Mouse (Mus musculus) liver, embryonic 14.5 days (tissue): ENCODE results near the gene Kbtbd7. TPM values are rescaled to one million over a fixed set of nuclear protein-coding genes. Genes with fewer than 3 reads are reported as not detected.

Experiments used
- ATAC-seq: fragments of 200-750 bp; cut with Nextera tagmentation; 2 replicates; pipeline ENCODE4 v1.8.0; 2017; ENCODE audit warnings: moderate number of reproducible peaks, mild to moderate bottlenecking, moderate library complexity; ENCODE audit not compliant: insufficient read depth
- DNase-seq, 3 experiments: peaks; one replicate each; pipeline ENCODE4 v3.0.0-alpha.2; 2012 to 2013; ENCODE audit warnings: low read depth in 3 of 3, low spot score in 3 of 3
- H3K27ac ChIP-seq: fragments of 300-500 bp; sonication (generic); 2 replicates; pipeline ENCODE4 v1.5.1; 2014; ENCODE audit warnings: moderate library complexity, mild to moderate bottlenecking, control low read depth, inconsistent platforms
- H3K27me3 ChIP-seq: fragments of 300-500 bp; sonication (generic); 2 replicates; pipeline ENCODE4 v1.6.1; 2014; ENCODE audit warnings: mild to moderate bottlenecking, low read length, moderate library complexity; ENCODE audit not compliant: control insufficient read depth, insufficient read depth
- H3K36me3 ChIP-seq: fragments of 300-500 bp; sonication (generic); replicated peaks from 2 replicates; pipeline ENCODE4 v1.6.1; 2014; ENCODE audit warnings: low read depth; ENCODE audit not compliant: control insufficient read depth, insufficient read depth
- H3K4me1 ChIP-seq, 2 experiments: fragments of 200-500 bp in 1 of 2; fragments of 300-500 bp in 1 of 2; sonication (generic) in 1 of 2; replicated peaks; 2 replicates each; pipeline ENCODE4 v1.6.1; 2012 to 2014; ENCODE audit warnings: antibody characterized with exemption in 1 of 2, inconsistent platforms in 1 of 2, low read length in 1 of 2; ENCODE audit not compliant: control insufficient read depth in 2 of 2, insufficient read depth in 2 of 2
- H3K4me2 ChIP-seq: fragments of 300-500 bp; sonication (generic); 2 replicates; pipeline ENCODE4 v1.6.1; 2014; ENCODE audit warnings: low read depth, mild to moderate bottlenecking, control low read depth, moderate library complexity
- H3K4me3 ChIP-seq, 2 experiments: fragments of 200-500 bp in 1 of 2; fragments of 300-500 bp in 1 of 2; sonication (generic) in 1 of 2; 2 replicates each; pipeline ENCODE4 v1.5.1; 2012 to 2014; ENCODE audit warnings: low read depth in 2 of 2, low read length in 2 of 2, mild to moderate bottlenecking in 2 of 2, control low read depth in 1 of 2, inconsistent platforms in 1 of 2, moderate library complexity in 1 of 2; ENCODE audit not compliant: insufficient read depth in 1 of 2
- H3K9ac ChIP-seq: fragments of 300-500 bp; sonication (generic); replicated peaks from 2 replicates; pipeline ENCODE4 v1.6.1; 2014; ENCODE audit warnings: mild to moderate bottlenecking, control low read depth, moderate library complexity
- H3K9me3 ChIP-seq: fragments of 300-500 bp; sonication (generic); 2 replicates; pipeline ENCODE4 v1.6.1; 2016; ENCODE audit warnings: low read length, mixed read lengths; ENCODE audit not compliant: control insufficient read depth
- CTCF ChIP-seq: IDR thresholded peaks from 2 replicates; pipeline ENCODE4 v1.5.1; 2016; ENCODE audit warnings: antibody characterized with exemption, low read depth, control low read depth
- EP300 ChIP-seq: IDR thresholded peaks from 2 replicates; pipeline ENCODE4 v1.6.1; 2016; ENCODE audit warnings: antibody characterized with exemption, low read depth
- WGBS: fragments of 180-500 bp; shearing (Covaris S2); extraction: QIAGEN DNeasy Blood & Tissue Kit; methylation state at CpG from one replicate; pipeline ENCODE4 v1.1.7; 2014; ENCODE audit not compliant: insufficient replicate concordance; 5-methylcytosine and 5-hydroxymethylcytosine counted together
- polyA plus RNA-seq, 2 experiments: library from polyadenylated mRNA; depleted of rRNA in 1 of 2; stranded (reverse) in 1 of 2; unstranded in 1 of 2; fragments of >200 nt; fragmentation: Nextera tagmentation in 1 of 2; extraction: Ambion mirVana in 1 of 2; gene quantifications; 2 replicates each; pipeline versions ENCODE4 v1.2.1 to v1.2.3; 2012 to 2014

The Kbtbd7 gene
- 1.8 and 2.2 TPM in 2 replicates for polyA plus RNA-seq (2012; rRNA removed)
- polyA plus RNA-seq (2014; fragmentation: Nextera tagmentation; extraction: Ambion mirVana) = 3.9 and 4.3 TPM in 2 replicates

DNA sequence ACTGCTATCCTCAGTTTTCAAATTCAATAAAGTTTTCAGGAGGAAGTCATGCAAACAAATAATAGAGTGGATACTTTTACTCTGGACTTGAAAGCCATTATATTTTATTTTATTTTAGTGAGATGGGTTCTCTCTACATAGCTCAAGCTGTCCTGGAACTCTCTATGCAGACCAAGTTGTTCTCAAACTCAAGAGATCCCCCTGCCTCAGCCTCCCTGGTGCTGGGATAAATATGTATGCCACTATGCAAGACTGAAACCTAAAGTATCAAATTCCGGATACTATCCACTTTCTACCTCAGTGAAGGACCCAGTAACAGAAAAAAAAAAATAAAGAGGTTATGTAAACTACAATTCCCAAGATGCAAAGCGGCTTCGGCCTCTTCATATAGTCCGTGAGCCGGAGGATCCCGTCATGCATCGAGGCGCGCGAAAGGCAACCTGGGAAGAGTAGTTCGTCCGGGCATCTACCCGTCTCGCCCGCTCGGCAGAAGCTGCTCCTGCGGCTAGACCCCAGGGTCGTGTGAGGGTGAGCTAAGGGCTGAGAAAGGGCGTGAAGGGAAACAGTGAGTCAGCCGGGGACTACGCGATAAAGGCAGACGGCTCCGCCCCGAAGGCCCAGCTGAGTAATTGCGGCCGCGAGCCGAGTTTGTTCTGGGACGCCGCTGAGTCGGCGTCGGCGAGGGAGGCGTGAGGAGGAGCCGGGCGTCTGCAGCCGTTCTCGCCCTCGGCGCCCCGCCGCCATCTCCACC is at the start of gene Kbtbd7:
Kbtbd7 (plus strand) TSS at position 533 of the 751 bp plus-strand sequence.
- no peaks in the 10 kb centered on the region; the same call in 1 of the 2 replicates for H3K36me3 ChIP-seq
- no peaks in the 10 kb centered on the region for H3K27me3 ChIP-seq
- peak within 1 kb of the TSS; percentile 66 for H3K9ac ChIP-seq
- peak within 1 kb of the TSS; percentile 91 for H3K27ac ChIP-seq
- ATAC-seq = peak; percentile 99
- peak within 1 kb of the TSS; percentile 55 for H3K4me2 ChIP-seq
- H3K4me1 ChIP-seq = peaks cover 0 to 6% of the 10 kb centered on the region in 2 experiments; a peak in 1 of 4 replicates
- TF ChIP-seq CTCF = no peak
- peak; percentile 17; the same call in 1 of the 2 replicates for TF ChIP-seq EP300
- peak; percentile 92 to 95 (median 94) for DNase-seq
- H3K4me3 ChIP-seq = peak within 1 kb of the TSS; percentile 58 to 59
- H3K9me3 ChIP-seq = no peaks in the 10 kb centered on the region
- WGBS = 0% methylated on average over 42 of the region's 44 CpGs

- Histone ChIP-seq H3K27me3 (no peaks in the 10 kb centered on the region), H3K27ac (no peak overlapping the region), H3K36me3 (peaks cover 21% of the 10 kb centered on the region), H3K4me2 (no peak overlapping the region), H3K9me3 (no peaks in the 10 kb centered on the region), H3K4me1 (no peaks in the 10 kb centered on the region), H3K9ac (no peak overlapping the region), H3K4me3 (no peak overlapping the region)
- TF ChIP-seq CTCF (no peak), EP300 (no peak)
- DNase-seq (no peak), ATAC-seq (no peak)
Observed at GRCm38 (mm10) chr14:79377041-79377440, 49.3 kb upstream of the Kbtbd7 start.

DNA sequence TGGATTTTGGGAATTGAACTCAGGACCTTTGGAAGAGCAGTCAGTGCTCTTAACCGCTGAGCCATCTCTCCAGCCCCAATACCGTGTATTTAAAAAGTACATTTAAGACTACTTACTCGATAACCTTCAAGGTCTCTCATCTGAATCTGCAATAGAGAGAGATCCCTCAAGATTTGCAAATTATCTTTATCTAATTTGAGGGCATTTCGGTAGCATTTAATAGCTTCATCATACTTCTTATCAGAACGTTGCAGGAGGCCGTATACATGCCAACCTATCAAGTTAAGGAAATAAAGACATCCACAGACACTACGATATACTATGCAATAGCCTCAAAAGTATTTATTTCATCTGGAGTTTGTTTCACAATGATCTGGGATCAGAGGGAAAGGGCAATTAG is 43.2 kb upstream of the Kbtbd7 start:
- ATAC-seq = no peak
- H3K27ac ChIP-seq = no peak overlapping the region

DNA sequence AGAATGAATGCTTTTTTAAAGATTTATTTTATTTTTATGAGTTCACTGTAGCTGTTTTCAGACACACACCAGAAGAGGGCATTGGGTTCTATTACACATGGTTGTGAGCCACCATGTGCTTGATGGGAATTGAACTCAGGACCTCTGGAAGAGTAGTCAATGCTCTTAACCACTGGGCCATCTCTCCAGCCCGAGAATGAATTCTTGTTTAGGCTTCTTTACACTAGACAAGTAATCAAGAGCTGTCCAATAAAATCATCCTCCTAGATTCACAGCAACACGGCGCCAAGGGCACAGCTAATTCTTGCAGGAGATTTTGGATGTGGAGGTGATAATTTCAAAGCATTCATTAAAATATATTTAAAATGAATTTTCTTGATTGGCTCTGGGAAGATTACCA is 38.0 kb upstream of the Kbtbd7 start:
- no peak for ATAC-seq
- H3K4me3 ChIP-seq = no peak overlapping the region
- H3K36me3 ChIP-seq = peaks cover 8% of the 10 kb centered on the region
- H3K9me3 ChIP-seq = no peaks in the 10 kb centered on the region
- H3K4me1 ChIP-seq = peaks cover 13 to 17% of the 10 kb centered on the region in 2 experiments
- no peak for DNase-seq
- no peak overlapping the region for H3K9ac ChIP-seq
- 85% methylated on average over 3 of the region's 3 CpGs for WGBS
- no peaks in the 10 kb centered on the region for H3K27me3 ChIP-seq
- H3K4me2 ChIP-seq = peak overlapping the region; percentile 94; the same call in 1 of the 2 replicates
- TF ChIP-seq CTCF (no peak), EP300 (no peak)
- no peak overlapping the region for H3K27ac ChIP-seq

More for the DNA sequence above, 43.2 kb upstream of the Kbtbd7 start:
- Histone ChIP-seq H3K4me2 (peak overlapping the region; percentile 28; the same call in 1 of the 2 replicates), H3K4me1 (peaks cover 0 to 3% of the 10 kb centered on the region in 2 experiments; a peak in 2 of 4 replicates), H3K4me3 (no peak overlapping the region), H3K27me3 (no peaks in the 10 kb centered on the region), H3K9ac (no peak overlapping the region), H3K9me3 (no peaks in the 10 kb centered on the region), H3K36me3 (peaks cover 28% of the 10 kb centered on the region)
- no peak for DNase-seq
- WGBS = 50% methylated on average over 7 of the region's 7 CpGs
- TF ChIP-seq EP300 (peak; percentile 51), CTCF (no peak)
